In the genomic region with DNA sequence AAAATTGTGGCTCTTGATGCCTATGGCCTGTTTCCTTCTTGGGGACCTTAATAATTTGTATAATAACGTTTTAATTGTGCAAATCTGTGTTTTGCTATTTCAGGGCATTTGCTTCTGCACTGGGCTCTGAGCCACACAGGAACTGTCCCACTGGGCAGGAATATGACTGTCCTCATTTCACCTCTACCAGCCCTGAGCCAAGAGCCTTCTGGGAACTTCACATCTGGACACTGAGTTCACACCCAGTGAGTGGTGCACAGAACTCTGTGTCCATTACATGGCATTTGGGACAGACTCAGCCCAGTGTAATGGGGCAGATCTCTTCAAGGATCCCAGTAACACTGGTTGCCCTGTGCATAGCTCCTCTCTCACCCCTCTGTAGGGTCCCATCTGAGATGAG, we compare ENCODE assay signal across 18 mouse cellular contexts. TPM values are rescaled to one million over a fixed set of nuclear protein-coding genes. Genes with fewer than 3 reads are reported as not detected.
A peak's percentile ranks its signal among the peaks of the same experiment; 100 is the strongest.
DNase-seq lines count a peak whose midpoint lies in the region; ATAC-seq and TF ChIP-seq lines count a peak whose summit lies in the region.
"Had no signal": no experiment of that assay in that cellular context is flagged by ENCODE, and none has a peak within 500 bp of the region (broad histone marks: within the 10 kb centered on the region; RNA-seq: fewer than 3 reads in every experiment).

No protein-coding gene starts in this region.

- DNase-seq in gastrocnemius, postnatal 14 days, result peak; percentile 44
- DNase-seq in gastrocnemius, postnatal 4 days (ENCODE audit: low spot score in 2 of 2), result no peak
- DNase-seq in kidney, postnatal 36 days, result peak; percentile 33 to 44
- DNase-seq in kidney, adult 8-10 months, result no peak
- DNase-seq in gastrocnemius, postnatal 25 days, result peak; percentile 51
- DNase-seq in heart, postnatal 36 days, result peak; percentile 44 to 58
- no peak for DNase-seq in midbrain, postnatal 0 days (ENCODE audit: low spot score)
- DNase-seq: cerebellum, adult 8-10 months; layer of hippocampus, adult 9-11 months; right cerebral cortex, postnatal 25 days; thymus, postnatal 4 days had no signal

- no peak for TF ChIP-seq CTCF in midbrain, postnatal 0 days (IDR thresholded peaks at IDR 0.05)

- no peak for ATAC-seq in midbrain, postnatal 0 days (ENCODE audit: low FRiP score)

- no peak overlapping the region for H3K4me2 ChIP-seq in midbrain, postnatal 0 days (ENCODE audit: low read depth, low read length, poor library complexity, severe bottlenecking)
- H3K4me2 ChIP-seq: forebrain, embryonic 12.5 days; heart, embryonic 13.5 days; hindbrain, embryonic 13.5 days; limb, embryonic 15.5 days; midbrain, embryonic 12.5 days; neural tube, embryonic 15.5 days had no signal

- H3K27me3 ChIP-seq in midbrain, postnatal 0 days (ENCODE audit: insufficient read depth, low read length), result no peaks in the 10 kb centered on the region
- H3K27me3 ChIP-seq: forebrain, embryonic 12.5 days; heart, embryonic 13.5 days; hindbrain, embryonic 13.5 days; limb, embryonic 15.5 days; midbrain, embryonic 12.5 days; neural tube, embryonic 15.5 days had no signal

- H3K9me3 ChIP-seq in midbrain, postnatal 0 days (ENCODE audit: low read length), result no peaks in the 10 kb centered on the region
- H3K9me3 ChIP-seq: forebrain, embryonic 12.5 days; heart, embryonic 13.5 days; hindbrain, embryonic 13.5 days; limb, embryonic 15.5 days; midbrain, embryonic 12.5 days; neural tube, embryonic 15.5 days had no signal

- no peaks in the 10 kb centered on the region for H3K4me1 ChIP-seq in midbrain, postnatal 0 days (ENCODE audit: insufficient read depth, low read length)
- H3K4me1 ChIP-seq: forebrain, embryonic 12.5 days; heart, embryonic 13.5 days; hindbrain, embryonic 13.5 days; midbrain, embryonic 12.5 days; neural tube, embryonic 15.5 days had no signal

- no peak overlapping the region for H3K9ac ChIP-seq in midbrain, postnatal 0 days (replicated peaks; ENCODE audit: low read length, poor library complexity, severe bottlenecking)
- H3K9ac ChIP-seq: forebrain, embryonic 12.5 days; heart, embryonic 13.5 days; hindbrain, embryonic 13.5 days; limb, embryonic 15.5 days; midbrain, embryonic 12.5 days; neural tube, embryonic 15.5 days had no signal

- no peak overlapping the region for H3K4me3 ChIP-seq in midbrain, postnatal 0 days (ENCODE audit: low read depth, low read length)
- H3K4me3 ChIP-seq: forebrain, embryonic 12.5 days; heart, embryonic 13.5 days; hindbrain, embryonic 13.5 days; limb, embryonic 15.5 days; midbrain, embryonic 12.5 days; neural tube, embryonic 15.5 days had no signal

- no peaks in the 10 kb centered on the region for H3K36me3 ChIP-seq in midbrain, postnatal 0 days (ENCODE audit: insufficient read depth, low read length)

- intact Hi-C loops in gastrocnemius, postnatal 14 days (cut with DNase I; ENCODE audit: low total_unique reads), result loop anchor here (2.0 kb wide), 1 partner anchor 97 kb away; no protein-coding TSS in a partner anchor
- intact Hi-C loops in heart, postnatal 36 days (cut with DNase I), result no loop called here

- no peak overlapping the region for H3K27ac ChIP-seq in midbrain, postnatal 0 days (ENCODE audit: low read depth, low read length)
- H3K27ac ChIP-seq: forebrain, embryonic 12.5 days; heart, embryonic 13.5 days; hindbrain, embryonic 13.5 days; kidney, postnatal 0 days; limb, embryonic 15.5 days; midbrain, embryonic 12.5 days; neural tube, embryonic 15.5 days had no signal

- 79% methylated on average over 1 of the region's 1 CpGs for WGBS in midbrain, postnatal 0 days

RNA-seq across cellular contexts. Expression of gene Scml4, which starts 16.8 kb away (rescaled TPM):
- 1 to 10 TPM; 2.0 to 2.8 TPM for total RNA-seq in gastrocnemius, postnatal 14 days (2021)
- total RNA-seq in gastrocnemius, postnatal 4 days (2021), result 1 to 10 TPM; 2.4 to 2.9 TPM
- total RNA-seq in gastrocnemius, postnatal 25 days (2021), result 1 to 10 TPM; 1.4 TPM
- total RNA-seq in heart, postnatal 36 days (2021), result 1 to 10 TPM; 1.3 to 1.4 TPM
- 53.8 and 57.1 TPM in 2 replicates for total RNA-seq in midbrain, postnatal 0 days (2014; rRNA removed)
- polyA plus RNA-seq in midbrain, postnatal 0 days (2015; fragmentation: Nextera tagmentation; extraction: Ambion mirVana), result 11.4 and 12.9 TPM in 2 replicates

Comparison
In these comparisons a context has a peak if more than half of its experiments do, and no peak if none do; other contexts are left out.
1. DNase-seq: peak in gastrocnemius, postnatal 14 days (single experiment), kidney, postnatal 36 days (2 of 2), gastrocnemius, postnatal 25 days (single experiment) and heart, postnatal 36 days (2 of 2); none in gastrocnemius, postnatal 4 days (0 of 2), kidney, adult 8-10 months (0 of 2) and midbrain, postnatal 0 days (single experiment).
2. RNA of gene Scml4, which starts 16.8 kb away (total RNA-seq): 53.8 to 57.1 TPM in midbrain, postnatal 0 days; 2.4 to 2.9 TPM in gastrocnemius, postnatal 4 days, 2.0 to 2.8 TPM in gastrocnemius, postnatal 14 days, 1.3 to 1.4 TPM in heart, postnatal 36 days and 1.4 TPM in gastrocnemius, postnatal 25 days; every median in the first group is over 10 times any median in the second.